Mouse (Mus musculus) limb, embryonic 11.5 days (tissue): ENCODE results near the gene Hist1h1c. TPM values are rescaled to one million over a fixed set of nuclear protein-coding genes. Genes with fewer than 3 reads are reported as not detected.
"Not testable (repeated sequence)": the region's sequence is repeated elsewhere in the genome, so short reads cannot be mapped to it uniquely, and the experiment has no call there.

Source experiments
- ATAC-seq: fragments of 200-750 bp; cut with Nextera tagmentation; 2 replicates; pipeline ENCODE4 v1.8.0; 2017; ENCODE audit warnings: low read depth; ENCODE audit not compliant: insufficient number of reproducible peaks, low FRiP score, low TSS enrichment
- DNase-seq: peaks from one replicate; pipeline ENCODE4 v3.0.0-alpha.2; 2015; ENCODE audit warnings: low spot score
- H3K27ac ChIP-seq: fragments of 300-500 bp; sonication (generic); replicated peaks from 2 replicates; pipeline ENCODE4 v1.5.1; 2014; ENCODE audit warnings: low read depth, mild to moderate bottlenecking, low read length
- H3K27me3 ChIP-seq: fragments of 300-500 bp; sonication (generic); 2 replicates; pipeline ENCODE4 v1.6.1; 2014; ENCODE audit warnings: mild to moderate bottlenecking, low read length, mixed read lengths; ENCODE audit not compliant: control insufficient read depth, insufficient read depth
- H3K36me3 ChIP-seq: fragments of 300-500 bp; sonication (generic); 2 replicates; pipeline ENCODE4 v1.6.1; 2014; ENCODE audit warnings: mild to moderate bottlenecking, low read length, moderate library complexity, mixed read lengths; ENCODE audit not compliant: control insufficient read depth, insufficient read depth
- H3K4me1 ChIP-seq: fragments of 300-500 bp; sonication (generic); 2 replicates; pipeline ENCODE4 v1.6.1; 2014; ENCODE audit warnings: low read length, mixed read lengths; ENCODE audit not compliant: control insufficient read depth, insufficient read depth
- H3K4me2 ChIP-seq: fragments of 300-500 bp; sonication (generic); 2 replicates; pipeline ENCODE4 v1.6.1; 2014; ENCODE audit warnings: low read depth, mild to moderate bottlenecking, moderate library complexity; ENCODE audit not compliant: severe bottlenecking
- H3K4me3 ChIP-seq: fragments of 300-500 bp; sonication (generic); 2 replicates; pipeline ENCODE4 v1.5.1; 2014; ENCODE audit warnings: low read depth, low read length
- H3K9ac ChIP-seq: fragments of 300-500 bp; sonication (generic); 2 replicates; pipeline ENCODE4 v1.6.1; 2014; ENCODE audit warnings: mild to moderate bottlenecking, low read length
- H3K9me3 ChIP-seq: fragments of 300-500 bp; sonication (generic); 2 replicates; pipeline ENCODE4 v1.6.1; 2016; ENCODE audit warnings: low read length; ENCODE audit not compliant: control insufficient read depth
- WGBS: fragments of 180-500 bp; shearing (Covaris S2); extraction: QIAGEN DNeasy Blood & Tissue Kit; methylation state at CpG from one replicate; pipeline ENCODE4 v1.1.7; 2014; 5-methylcytosine and 5-hydroxymethylcytosine counted together
- polyA plus RNA-seq: library from polyadenylated mRNA; unstranded; fragments of >200 nt; fragmentation: Nextera tagmentation; extraction: Ambion mirVana; gene quantifications from 2 replicates; pipeline ENCODE4 v1.2.1, GENCODE M21; 2014

Hist1h1c gene
- polyA plus RNA-seq, 1 experiment from 2014 or later: 16.6 TPM

- H3K27me3 ChIP-seq, H3K9me3 ChIP-seq, H3K36me3 ChIP-seq, H3K4me1 ChIP-seq: not testable (repeated sequence)
- under 1% methylated on average over 15 of the region's 47 CpGs for WGBS
- peak within 1 kb of the TSS; percentile 72 for H3K9ac ChIP-seq
- DNase-seq: peak; percentile 94
- peak within 1 kb of the TSS; percentile 96 for H3K27ac ChIP-seq
- ATAC-seq: peak; percentile 90
- peak within 1 kb of the TSS; percentile 57 for H3K4me2 ChIP-seq
- peak within 1 kb of the TSS; percentile 38 for H3K4me3 ChIP-seq
Observed at GRCm38 (mm10) chr13:23752067-23752741, 13.6 kb downstream of the Hist1h1c start, which contains the start of gene Hist1h3b. Gene Hist1h3b, plus strand, starts transcription at chr13:23752267.

DNA sequence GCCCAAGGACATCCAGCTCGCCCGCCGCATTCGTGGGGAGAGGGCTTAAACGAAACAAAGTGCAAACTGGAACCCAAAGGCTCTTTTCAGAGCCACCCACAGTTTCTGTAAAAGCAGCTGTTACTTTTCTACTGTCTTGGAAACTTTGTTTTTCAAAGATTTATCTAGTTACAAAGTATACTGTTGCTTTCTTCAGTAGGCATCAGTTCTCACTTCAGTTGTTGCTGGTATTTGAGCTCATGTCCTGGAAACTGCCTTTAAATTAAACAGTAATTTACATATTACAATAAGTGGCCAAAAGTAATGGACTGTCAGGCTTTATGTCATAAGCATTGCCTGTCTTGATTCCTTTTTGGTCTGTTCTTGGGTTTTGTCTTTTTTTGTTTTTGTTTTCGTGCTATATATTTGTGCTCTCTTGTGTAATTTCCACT, 14.1 kb downstream of the Hist1h1c start:
- H3K9ac ChIP-seq: peak overlapping the region; percentile 72

DNA sequence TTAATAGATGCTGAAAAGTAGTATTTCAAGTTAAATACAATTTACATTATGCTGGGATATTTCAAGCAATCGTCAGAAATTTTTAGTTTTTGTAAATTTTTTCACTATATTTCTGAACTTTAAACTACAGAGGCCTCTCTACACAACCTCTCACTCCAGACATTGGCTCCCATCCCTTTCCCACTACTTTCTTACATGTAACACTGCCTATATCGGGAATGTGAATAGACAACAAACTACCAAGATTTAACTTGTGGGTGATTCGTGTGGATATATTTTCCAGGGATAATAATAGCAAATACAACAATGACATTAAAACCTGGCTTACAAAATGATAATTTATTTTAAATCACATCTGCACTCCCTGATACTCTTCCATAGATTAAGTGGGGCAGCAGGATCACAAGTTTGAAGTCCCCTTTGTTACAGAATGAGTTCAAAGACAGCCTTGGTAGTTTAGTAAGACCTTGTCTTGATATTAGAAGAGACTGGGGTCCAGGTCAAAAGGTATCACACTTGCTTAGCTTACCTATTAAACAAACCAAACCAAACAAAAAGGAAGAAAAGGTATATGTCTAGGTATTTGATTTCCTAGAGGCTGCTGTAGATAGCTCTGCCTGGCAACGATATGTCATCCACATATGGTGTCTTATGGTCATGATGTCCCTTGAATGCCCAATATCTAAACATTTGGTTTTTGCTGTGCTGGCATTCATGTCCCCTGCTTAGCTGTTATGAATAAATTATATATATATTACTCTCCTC, 14.9 kb downstream of the Hist1h1c start:
- Histone ChIP-seq H3K4me3 (no peak overlapping the region), H3K4me2 (peak overlapping the region; percentile 56), H3K27me3 (no peaks in the 10 kb centered on the region), H3K9me3 (no peaks in the 10 kb centered on the region), H3K27ac (peak overlapping the region; percentile 83), H3K36me3 (no peaks in the 10 kb centered on the region), H3K9ac (no peak overlapping the region), H3K4me1 (peaks cover 6% of the 10 kb centered on the region; the same call in 1 of the 2 replicates)
- DNase-seq (no peak), ATAC-seq (no peak)
- 63% methylated on average over 4 of the region's 4 CpGs for WGBS

More for the DNA sequence above, 14.1 kb downstream of the Hist1h1c start:
- Histone ChIP-seq H3K27ac (peak overlapping the region; percentile 83), H3K4me3 (peak overlapping the region; percentile 27), H3K27me3 (no peaks in the 10 kb centered on the region), H3K36me3 (no peaks in the 10 kb centered on the region), H3K4me2 (peak overlapping the region; percentile 56), H3K4me1 (peaks cover 6% of the 10 kb centered on the region; the same call in 1 of the 2 replicates), H3K9me3 (no peaks in the 10 kb centered on the region)
- ATAC-seq (no peak), DNase-seq (no peak)
- 6% methylated on average over 6 of the region's 6 CpGs for WGBS

DNA sequence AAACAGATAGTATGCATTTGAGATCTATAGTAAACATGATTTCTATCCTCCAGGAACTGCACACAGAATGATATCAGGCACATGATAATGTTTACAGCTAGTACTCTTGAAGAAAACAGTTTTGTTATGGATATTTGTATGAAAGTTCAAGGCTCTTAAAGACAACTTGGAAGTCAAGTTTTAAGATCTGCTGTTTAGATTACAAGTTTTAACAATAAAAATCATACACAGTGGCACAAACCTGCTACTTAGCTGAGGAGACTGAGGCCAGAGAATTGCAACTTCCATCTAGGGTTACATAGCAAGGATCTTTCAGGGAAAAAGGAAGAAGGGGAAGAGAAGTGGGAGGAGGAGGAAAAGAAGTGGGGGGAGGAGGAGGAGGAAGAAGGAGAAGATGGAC, 16.4 kb downstream of the Hist1h1c start:
- Histone ChIP-seq H3K4me2 (no peak overlapping the region), H3K27me3 (no peaks in the 10 kb centered on the region), H3K9ac (no peak overlapping the region), H3K27ac (no peak overlapping the region), H3K4me3 (no peak overlapping the region), H3K4me1 (peaks cover 6% of the 10 kb centered on the region; the same call in 1 of the 2 replicates), H3K9me3 (no peaks in the 10 kb centered on the region), H3K36me3 (no peaks in the 10 kb centered on the region)
- ATAC-seq: no peak
- no peak for DNase-seq

GRCm38 (mm10) chr13:23756790-23757189, 18.2 kb downstream of the Hist1h1c start, which contains the start of gene Hist1h4b:
Gene Hist1h4b, plus strand, starts transcription at chr13:23757013.
- Histone ChIP-seq H3K9ac (peak within 1 kb of the TSS; percentile 63), H3K27ac (peak within 1 kb of the TSS; percentile 95), H3K4me1 (peaks cover 6% of the 10 kb centered on the region; the same call in 1 of the 2 replicates), H3K4me2 (peak within 1 kb of the TSS; percentile 70), H3K9me3 (no peaks in the 10 kb centered on the region), H3K27me3 (no peaks in the 10 kb centered on the region), H3K36me3 (no peaks in the 10 kb centered on the region), H3K4me3 (peak within 1 kb of the TSS; percentile 34)
- peak; percentile 66 for ATAC-seq
- WGBS: under 1% methylated on average over 15 of the region's 22 CpGs
- DNase-seq: peak; percentile 96

GRCm38 (mm10) chr13:23757211-23757773, 18.7 kb downstream of the Hist1h1c start:
- Histone ChIP-seq H3K4me1 (peaks cover 6% of the 10 kb centered on the region; the same call in 1 of the 2 replicates), H3K4me2 (peak overlapping the region; percentile 70), H3K27ac (peak overlapping the region; percentile 95), H3K27me3 (no peaks in the 10 kb centered on the region), H3K4me3 (peak overlapping the region; percentile 34), H3K9me3 (no peaks in the 10 kb centered on the region), H3K9ac (peak overlapping the region; percentile 63), H3K36me3 (no peaks in the 10 kb centered on the region)
- WGBS: 2% methylated on average over 15 of the region's 23 CpGs
- ATAC-seq: no peak
- DNase-seq: peak; percentile 80

GRCm38 (mm10) chr13:23757921-23758320, 19.3 kb downstream of the Hist1h1c start:
- ATAC-seq (no peak), DNase-seq (no peak)
- peak overlapping the region; percentile 70 for H3K4me2 ChIP-seq
- H3K36me3 ChIP-seq: no peaks in the 10 kb centered on the region
- H3K27ac ChIP-seq: peak overlapping the region; percentile 95; the same call in 1 of the 2 replicates
- no peaks in the 10 kb centered on the region for H3K9me3 ChIP-seq
- no peak overlapping the region for H3K4me3 ChIP-seq
- WGBS: 51% methylated on average over 3 of the region's 3 CpGs
- no peak overlapping the region for H3K9ac ChIP-seq
- H3K4me1 ChIP-seq: peaks cover 6% of the 10 kb centered on the region; the same call in 1 of the 2 replicates
- H3K27me3 ChIP-seq: no peaks in the 10 kb centered on the region

DNA sequence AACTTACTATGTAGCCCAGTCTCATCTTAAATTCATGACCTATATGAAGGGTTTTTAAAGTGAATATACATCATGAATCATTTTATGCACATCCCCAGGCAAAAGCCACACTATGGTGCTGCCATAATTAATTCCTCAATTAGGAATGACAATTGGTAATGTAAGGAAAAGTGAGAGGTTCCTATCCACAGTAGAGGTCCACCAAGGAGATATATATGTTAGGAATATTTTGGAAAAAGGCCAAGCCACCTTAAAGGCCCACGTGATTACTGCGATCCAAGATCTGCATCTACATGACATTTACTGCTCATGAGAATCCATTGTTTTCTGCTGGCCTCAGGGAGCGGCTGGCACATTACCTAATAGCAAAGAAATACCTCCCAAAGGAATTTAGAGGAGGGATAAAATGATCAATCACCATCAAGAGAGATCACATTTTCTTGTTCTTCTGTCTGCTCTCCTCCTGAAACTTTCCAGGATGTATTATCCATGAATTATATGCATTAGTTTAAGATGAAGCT, 20.7 kb downstream of the Hist1h1c start:
- peaks cover 6% of the 10 kb centered on the region for H3K4me1 ChIP-seq
- 77% methylated on average over 3 of the region's 3 CpGs for WGBS

More for the DNA sequence above, 20.7 kb downstream of the Hist1h1c start:
- no peak overlapping the region for H3K4me3 ChIP-seq
- no peak for ATAC-seq
- H3K4me2 ChIP-seq: no peak overlapping the region
- no peak overlapping the region for H3K27ac ChIP-seq
- H3K27me3 ChIP-seq: no peaks in the 10 kb centered on the region
- no peaks in the 10 kb centered on the region for H3K36me3 ChIP-seq
- H3K9ac ChIP-seq: no peak overlapping the region
- DNase-seq: no peak
- no peaks in the 10 kb centered on the region for H3K9me3 ChIP-seq
